Mouse (Mus musculus): ENCODE data around the gene Ptprh. TPM values are rescaled to one million over a fixed set of nuclear protein-coding genes. Genes with fewer than 3 reads are reported as not detected.

Ptprh gene
- polyA plus RNA-seq, 1 experiment from 2014 or later, result not detected

DNA sequence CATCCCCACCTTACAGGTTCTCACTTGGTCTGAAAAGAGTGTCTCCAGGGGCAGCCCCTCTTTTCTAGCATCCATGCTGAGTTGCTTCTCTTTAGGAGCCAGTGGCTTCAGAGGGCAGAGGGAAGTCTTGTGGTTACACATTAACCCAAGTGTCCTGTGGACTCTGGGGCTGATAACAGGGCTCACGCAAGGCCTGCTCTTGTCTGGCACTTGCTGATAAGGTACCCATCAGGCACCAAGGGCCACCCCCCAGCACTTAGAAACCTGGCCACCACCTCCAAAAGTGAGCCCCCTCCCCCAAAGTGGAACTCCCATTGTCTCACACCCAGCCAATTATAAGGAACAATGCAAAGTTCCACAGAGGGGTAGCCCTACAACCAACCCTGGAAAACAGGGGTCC, 26.4 kb upstream of the Ptprh start:
- H3K9me3 ChIP-seq (replicated peaks), result no peaks in the 10 kb centered on the region
- H3K36me3 ChIP-seq, result peaks cover 54% of the 10 kb centered on the region
- WGBS, result 40% methylated on average over 1 of the region's 1 CpGs
- no peaks in the 10 kb centered on the region for H3K4me1 ChIP-seq (replicated peaks)
- no peak overlapping the region for H3K4me2 ChIP-seq
- no peaks in the 10 kb centered on the region for H3K27me3 ChIP-seq
- H3K4me3 ChIP-seq, result no peak overlapping the region
- H3K9ac ChIP-seq, result no peak overlapping the region
- no peak for ATAC-seq (replicated peaks; ENCODE audit: insufficient number of reproducible peaks, insufficient read depth, low FRiP score, low read depth)
- no peak overlapping the region for H3K27ac ChIP-seq

DNA sequence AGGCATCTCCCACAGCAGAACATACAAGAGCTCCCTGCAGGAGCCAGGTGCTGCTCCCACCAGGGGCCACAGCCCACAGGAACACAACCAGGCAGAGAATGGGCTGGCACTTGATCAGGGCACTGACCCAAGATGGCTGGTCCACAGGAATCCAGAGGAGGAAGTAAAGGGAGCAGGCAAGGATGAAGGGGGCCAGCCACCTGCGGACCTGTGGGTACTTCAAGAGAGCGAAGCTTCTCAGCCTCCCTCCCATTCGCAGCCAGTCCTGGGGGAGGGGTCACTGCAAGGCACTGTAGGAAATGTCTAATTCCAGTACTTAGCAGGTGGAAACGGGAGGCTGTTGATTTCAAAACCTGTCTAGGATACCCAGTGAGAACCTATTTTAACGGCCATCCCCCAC, 25.7 kb upstream of the Ptprh start:
- Histone ChIP-seq H3K9ac (no peak overlapping the region), H3K27ac (no peak overlapping the region), H3K4me1 (replicated peaks) (no peaks in the 10 kb centered on the region), H3K36me3 (peaks cover 49% of the 10 kb centered on the region), H3K4me3 (no peak overlapping the region), H3K27me3 (no peaks in the 10 kb centered on the region), H3K9me3 (replicated peaks) (no peaks in the 10 kb centered on the region), H3K4me2 (no peak overlapping the region)
- WGBS, result 90% methylated on average over 5 of the region's 5 CpGs
- no peak for ATAC-seq (replicated peaks; ENCODE audit: insufficient number of reproducible peaks, insufficient read depth, low FRiP score, low read depth)

DNA sequence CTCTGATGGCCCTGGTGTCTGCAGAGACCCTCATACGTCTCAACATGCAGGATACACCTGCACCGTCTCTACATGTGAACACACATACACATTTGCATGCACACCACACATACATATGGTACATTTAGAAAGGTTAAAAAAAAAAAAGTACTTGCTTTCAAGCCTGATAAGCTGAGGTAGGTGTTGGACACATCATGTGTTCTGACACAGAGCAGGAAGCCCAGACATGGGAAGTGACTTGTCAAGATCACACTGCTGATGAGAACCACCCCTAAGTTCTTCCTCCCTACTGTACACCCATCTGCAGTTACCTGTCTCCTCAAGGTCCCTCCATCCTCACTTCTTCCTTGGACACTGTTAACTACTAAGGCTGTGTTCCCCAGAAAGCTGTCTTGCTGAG, 22.1 kb upstream of the Ptprh start:
- Histone ChIP-seq H3K4me2 (no peak overlapping the region), H3K27me3 (no peaks in the 10 kb centered on the region), H3K9ac (no peak overlapping the region), H3K36me3 (peaks cover 22% of the 10 kb centered on the region), H3K4me3 (no peak overlapping the region), H3K27ac (no peak overlapping the region), H3K9me3 (replicated peaks) (no peaks in the 10 kb centered on the region), H3K4me1 (replicated peaks) (no peaks in the 10 kb centered on the region)
- 86% methylated on average over 2 of the region's 2 CpGs for WGBS
- no peak for ATAC-seq (replicated peaks; ENCODE audit: insufficient number of reproducible peaks, insufficient read depth, low FRiP score, low read depth)

DNA sequence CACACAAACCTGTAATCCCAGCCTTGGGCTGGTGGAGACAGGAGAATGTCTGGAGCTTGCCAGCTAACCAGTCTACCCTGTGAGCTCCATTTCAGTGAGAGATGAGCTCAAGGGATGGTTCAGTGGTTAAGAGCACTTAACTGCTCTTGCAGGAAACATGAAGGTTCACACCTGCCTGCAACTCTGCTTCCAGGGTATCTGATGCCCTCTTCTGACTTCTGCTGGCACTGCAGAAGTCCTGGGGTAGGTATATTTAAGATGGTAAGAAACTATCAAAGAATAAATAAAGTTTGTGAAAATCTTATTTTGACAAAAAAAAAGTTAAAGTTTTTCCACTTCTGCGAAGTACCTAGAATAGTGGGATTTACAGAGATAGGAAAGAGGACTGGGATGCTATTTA, 20.5 kb upstream of the Ptprh start:
- Histone ChIP-seq H3K9ac (no peak overlapping the region), H3K4me3 (no peak overlapping the region), H3K27me3 (no peaks in the 10 kb centered on the region), H3K4me2 (no peak overlapping the region), H3K27ac (no peak overlapping the region), H3K4me1 (replicated peaks) (no peaks in the 10 kb centered on the region), H3K36me3 (peaks cover 12% of the 10 kb centered on the region; the same call in 1 of the 2 replicates), H3K9me3 (replicated peaks) (no peaks in the 10 kb centered on the region)
- WGBS, result 40% methylated on average over 1 of the region's 1 CpGs
- no peak for ATAC-seq (replicated peaks; ENCODE audit: insufficient number of reproducible peaks, insufficient read depth, low FRiP score, low read depth)

DNA sequence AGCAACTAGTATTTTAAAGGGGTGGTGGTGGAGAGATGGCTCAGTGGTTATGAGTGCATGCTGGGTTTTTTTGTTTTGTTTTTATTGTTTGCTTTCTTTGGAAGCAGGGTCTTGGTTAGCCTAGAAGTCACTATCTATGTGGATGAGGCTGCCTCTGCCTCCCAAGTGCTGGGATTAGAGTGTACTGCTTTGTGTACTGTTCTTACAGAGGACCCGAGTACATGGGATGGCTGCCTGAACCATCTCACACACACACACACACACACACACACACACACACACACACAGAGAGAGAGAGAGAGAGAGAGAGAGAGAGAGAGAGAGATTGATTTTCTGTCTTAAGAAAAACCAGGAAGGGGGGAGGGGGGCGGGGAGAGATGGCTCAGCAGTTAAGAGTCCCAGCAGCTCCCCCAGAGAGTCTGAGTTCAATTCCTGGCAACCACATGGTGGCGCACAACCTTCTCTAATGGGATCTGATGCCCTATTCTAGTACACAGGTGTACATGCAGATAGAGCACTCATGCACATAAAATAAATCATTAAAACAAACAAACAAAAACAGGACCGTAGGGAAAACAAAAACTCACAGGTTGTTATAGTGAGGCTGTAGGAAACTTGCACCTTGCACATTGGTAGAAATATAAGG, 19.8 kb upstream of the Ptprh start:
- 26% methylated on average over 4 of the region's 4 CpGs for WGBS
- Histone ChIP-seq H3K27me3 (no peaks in the 10 kb centered on the region), H3K9me3 (replicated peaks) (no peaks in the 10 kb centered on the region), H3K4me3 (no peak overlapping the region), H3K4me1 (replicated peaks) (no peaks in the 10 kb centered on the region), H3K36me3 (peaks cover 5% of the 10 kb centered on the region; the same call in 1 of the 2 replicates), H3K4me2 (no peak overlapping the region), H3K9ac (no peak overlapping the region), H3K27ac (no peak overlapping the region)
- ATAC-seq (replicated peaks; ENCODE audit: insufficient number of reproducible peaks, insufficient read depth, low FRiP score, low read depth), result no peak

DNA sequence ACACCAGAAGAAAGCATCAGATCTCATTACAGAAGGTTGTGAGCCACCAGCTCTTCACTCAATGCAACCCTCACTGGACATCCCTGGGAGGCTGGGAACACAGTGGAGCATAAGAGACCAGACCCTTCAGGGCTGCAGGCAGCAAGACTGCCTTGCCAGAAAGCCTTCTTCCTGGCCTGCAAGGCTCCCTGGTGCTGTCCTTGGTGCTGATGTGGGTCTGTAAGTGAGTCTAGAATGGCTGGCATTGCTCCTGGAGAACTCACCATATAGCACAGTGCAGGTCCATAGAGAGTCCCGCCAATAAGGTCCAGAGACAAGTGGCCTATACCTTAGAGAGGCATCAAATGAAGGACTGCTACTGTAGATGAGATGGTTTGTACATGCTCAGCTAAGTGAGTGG, 16.1 kb upstream of the Ptprh start:
- H3K4me3 ChIP-seq, result no peak overlapping the region
- H3K36me3 ChIP-seq, result no peaks in the 10 kb centered on the region
- no peaks in the 10 kb centered on the region for H3K9me3 ChIP-seq (replicated peaks)
- H3K4me1 ChIP-seq (replicated peaks), result no peaks in the 10 kb centered on the region
- H3K27me3 ChIP-seq, result no peaks in the 10 kb centered on the region
- H3K27ac ChIP-seq, result no peak overlapping the region
- no peak overlapping the region for H3K9ac ChIP-seq
- H3K4me2 ChIP-seq, result no peak overlapping the region
- ATAC-seq (replicated peaks; ENCODE audit: insufficient number of reproducible peaks, insufficient read depth, low FRiP score, low read depth), result no peak
- WGBS, result 17% methylated on average over 1 of the region's 1 CpGs

DNA sequence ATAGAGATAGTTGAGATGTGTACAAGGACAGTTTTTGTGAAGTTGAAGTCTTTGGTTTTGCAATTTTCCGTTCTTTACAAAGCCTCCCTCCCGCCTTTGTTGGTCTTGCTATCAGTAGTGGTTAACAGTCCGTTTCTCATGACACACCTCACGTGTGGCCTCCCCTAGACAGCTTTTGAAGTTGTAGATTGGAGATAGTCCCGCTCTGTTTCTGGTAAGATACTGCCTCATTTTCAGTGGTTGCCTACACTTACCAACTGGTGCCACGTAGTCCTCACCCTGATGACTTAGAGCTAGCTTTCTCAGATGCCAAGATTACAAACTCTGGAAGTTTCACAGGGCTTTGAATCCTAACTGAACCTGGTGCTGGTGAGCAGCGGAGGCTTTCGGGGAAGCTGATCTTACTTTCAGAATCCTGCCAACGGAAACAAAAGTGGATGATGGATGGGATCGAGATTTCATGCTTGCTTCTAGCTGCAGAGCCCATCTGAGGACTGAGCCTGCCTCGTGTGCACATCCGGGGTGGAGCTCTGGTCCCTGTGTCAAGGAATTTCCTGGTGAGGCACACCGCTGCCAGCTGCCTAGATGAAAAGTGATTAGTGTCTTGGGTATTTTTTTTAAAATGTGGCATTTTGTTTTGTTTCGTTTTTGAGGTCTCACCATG, 10.0 kb upstream of the Ptprh start:
- H3K9ac ChIP-seq, result no peak overlapping the region
- no peak overlapping the region for H3K4me3 ChIP-seq
- 60% methylated on average over 14 of the region's 14 CpGs for WGBS
- no peak for ATAC-seq (replicated peaks; ENCODE audit: insufficient number of reproducible peaks, insufficient read depth, low FRiP score, low read depth)
- no peak overlapping the region for H3K4me2 ChIP-seq
- H3K27me3 ChIP-seq, result 0 out of 2 replicates have a peak, but pooled peaks cover 4% of the 10 kb centered on the region
- no peaks in the 10 kb centered on the region for H3K4me1 ChIP-seq (replicated peaks)
- H3K9me3 ChIP-seq (replicated peaks), result no peaks in the 10 kb centered on the region
- H3K27ac ChIP-seq, result no peak overlapping the region
- no peaks in the 10 kb centered on the region for H3K36me3 ChIP-seq

DNA sequence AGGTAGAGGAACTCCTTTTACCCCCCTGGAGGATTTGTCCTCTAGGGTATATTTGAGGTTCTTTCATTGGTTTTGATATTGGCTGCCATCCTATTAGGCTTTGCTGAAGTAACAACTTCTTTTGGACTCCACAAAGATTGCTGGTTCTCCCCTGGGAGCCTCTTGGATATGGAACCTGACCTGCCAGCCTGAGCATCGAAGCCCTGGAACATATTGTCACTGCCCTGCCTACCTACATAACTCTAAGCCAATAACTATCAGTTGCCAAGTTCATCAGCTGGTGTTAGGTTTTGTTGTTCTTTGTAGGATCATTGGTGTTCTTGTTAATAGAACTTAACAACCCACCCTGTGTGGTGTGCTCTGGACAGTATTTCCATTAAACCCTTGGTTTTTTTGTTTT, 9.1 kb upstream of the Ptprh start:
- Histone ChIP-seq H3K9me3 (replicated peaks) (no peaks in the 10 kb centered on the region), H3K4me2 (no peak overlapping the region), H3K36me3 (no peaks in the 10 kb centered on the region), H3K4me1 (replicated peaks) (no peaks in the 10 kb centered on the region), H3K9ac (no peak overlapping the region), H3K27ac (no peak overlapping the region), H3K4me3 (no peak overlapping the region), H3K27me3 (0 out of 2 replicates have a peak, but pooled peaks cover 4% of the 10 kb centered on the region)
- ATAC-seq (replicated peaks; ENCODE audit: insufficient number of reproducible peaks, insufficient read depth, low FRiP score, low read depth), result no peak
- 75% methylated on average over 1 of the region's 1 CpGs for WGBS

DNA sequence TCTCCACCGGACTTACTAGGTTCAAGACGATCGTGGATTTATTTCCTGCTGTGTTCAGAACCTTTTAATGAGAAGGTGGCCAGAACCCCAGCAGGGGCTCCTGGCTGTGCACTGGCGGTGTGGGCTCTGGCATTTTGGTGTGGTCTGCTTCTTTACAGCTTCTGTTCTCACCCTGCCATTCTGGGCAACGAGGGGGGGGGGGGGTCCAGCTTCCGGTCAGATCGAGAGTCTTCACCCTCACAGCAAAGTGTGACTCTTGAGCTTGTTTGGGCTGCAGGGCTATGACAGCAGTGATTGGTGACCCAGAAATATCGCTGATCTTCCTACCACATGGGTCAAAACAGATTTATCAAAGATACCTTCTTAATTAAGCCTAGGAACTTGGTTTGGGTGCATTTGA, 8.5 kb upstream of the Ptprh start:
- Histone ChIP-seq H3K27ac (no peak overlapping the region), H3K36me3 (no peaks in the 10 kb centered on the region), H3K9me3 (replicated peaks) (no peaks in the 10 kb centered on the region), H3K4me2 (no peak overlapping the region), H3K27me3 (0 out of 2 replicates have a peak, but pooled peaks cover 4% of the 10 kb centered on the region), H3K9ac (no peak overlapping the region), H3K4me1 (replicated peaks) (no peaks in the 10 kb centered on the region), H3K4me3 (no peak overlapping the region)
- WGBS, result 47% methylated on average over 8 of the region's 8 CpGs
- ATAC-seq (replicated peaks; ENCODE audit: insufficient number of reproducible peaks, insufficient read depth, low FRiP score, low read depth), result no peak

DNA sequence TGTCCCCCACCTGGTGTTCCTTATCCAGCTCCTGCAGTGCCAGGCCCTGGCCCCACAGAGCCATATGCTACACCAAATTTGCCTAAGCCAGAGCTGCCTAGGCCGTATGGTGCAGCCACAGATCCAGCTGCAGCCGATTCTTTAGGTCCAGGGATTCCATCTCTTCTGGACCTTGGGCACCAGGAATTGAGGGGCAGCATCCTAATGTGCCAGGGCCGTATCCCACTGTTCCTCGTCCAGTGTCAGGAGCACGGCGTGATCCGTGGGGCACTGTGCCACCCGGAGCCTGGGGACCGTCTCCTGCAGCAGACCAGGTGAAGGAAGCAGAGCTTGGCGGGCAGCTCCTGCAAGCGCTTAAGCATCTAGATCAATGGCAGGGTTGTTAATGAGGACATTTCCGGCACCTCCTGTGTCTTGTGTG, 8.1 kb upstream of the Ptprh start:
- Histone ChIP-seq H3K9ac (no peak overlapping the region), H3K9me3 (replicated peaks) (no peaks in the 10 kb centered on the region), H3K27ac (no peak overlapping the region), H3K4me3 (no peak overlapping the region), H3K4me2 (no peak overlapping the region), H3K4me1 (replicated peaks) (no peaks in the 10 kb centered on the region), H3K27me3 (0 out of 2 replicates have a peak, but pooled peaks cover 4% of the 10 kb centered on the region), H3K36me3 (no peaks in the 10 kb centered on the region)
- ATAC-seq (replicated peaks; ENCODE audit: insufficient number of reproducible peaks, insufficient read depth, low FRiP score, low read depth), result no peak
- 74% methylated on average over 12 of the region's 12 CpGs for WGBS

DNA sequence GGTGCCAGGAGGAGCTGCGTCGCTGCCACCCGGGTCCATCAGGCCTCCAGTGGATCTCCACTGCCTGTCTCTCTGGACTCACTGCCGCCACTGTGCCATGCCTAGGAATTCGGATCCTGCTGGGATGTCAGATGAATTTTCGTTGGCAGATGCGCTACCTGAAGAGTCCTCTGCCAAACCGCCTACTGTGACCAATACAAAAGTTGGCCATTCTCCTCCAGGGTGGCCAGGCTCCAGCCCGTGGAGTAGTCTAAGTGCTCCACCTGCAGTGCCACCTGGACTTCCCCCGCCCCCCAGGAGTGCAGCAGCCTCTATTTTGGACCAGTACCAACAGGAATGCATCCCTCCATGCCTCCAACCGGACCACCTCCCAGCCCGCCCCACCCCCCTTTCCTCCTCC, 7.7 kb upstream of the Ptprh start:
- Histone ChIP-seq H3K4me1 (replicated peaks) (no peaks in the 10 kb centered on the region), H3K36me3 (no peaks in the 10 kb centered on the region), H3K4me3 (no peak overlapping the region), H3K27ac (no peak overlapping the region), H3K9me3 (replicated peaks) (no peaks in the 10 kb centered on the region), H3K27me3 (0 out of 2 replicates have a peak, but pooled peaks cover 4% of the 10 kb centered on the region), H3K9ac (no peak overlapping the region), H3K4me2 (no peak overlapping the region)
- no peak for ATAC-seq (replicated peaks; ENCODE audit: insufficient number of reproducible peaks, insufficient read depth, low FRiP score, low read depth)
- 79% methylated on average over 12 of the region's 12 CpGs for WGBS

DNA sequence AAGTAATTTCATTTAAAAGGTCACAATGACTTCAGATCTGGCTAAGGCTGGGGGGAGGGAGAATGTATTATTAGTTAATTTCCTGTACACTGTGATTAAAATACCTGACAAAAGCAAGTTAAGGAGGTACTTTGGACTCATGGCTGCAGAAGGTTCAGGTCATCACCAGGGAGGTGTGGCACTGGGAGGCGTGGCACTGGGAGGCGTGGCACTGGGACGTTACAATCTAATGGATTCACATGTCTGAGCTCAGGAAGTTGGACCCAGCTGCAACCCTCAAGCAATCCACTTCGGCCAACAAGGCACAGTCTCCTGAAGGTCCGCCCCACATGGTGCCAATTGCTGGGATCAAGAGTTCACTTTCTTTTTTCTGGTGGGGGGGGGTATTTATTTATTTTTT, 4.2 kb upstream of the Ptprh start:
- no peak for ATAC-seq (replicated peaks; ENCODE audit: insufficient number of reproducible peaks, insufficient read depth, low FRiP score, low read depth)

More for the DNA sequence above, 4.2 kb upstream of the Ptprh start:
- H3K9ac ChIP-seq, result no peak overlapping the region
- H3K27ac ChIP-seq, result no peak overlapping the region
- no peak overlapping the region for H3K4me3 ChIP-seq
- no peak overlapping the region for H3K4me2 ChIP-seq
- no peaks in the 10 kb centered on the region for H3K9me3 ChIP-seq (replicated peaks)
- no peaks in the 10 kb centered on the region for H3K36me3 ChIP-seq
- 55% methylated on average over 5 of the region's 5 CpGs for WGBS
- H3K27me3 ChIP-seq, result 0 out of 2 replicates have a peak, but pooled peaks cover 4% of the 10 kb centered on the region
- no peaks in the 10 kb centered on the region for H3K4me1 ChIP-seq (replicated peaks)
